Mouse (Mus musculus) hindbrain, embryonic 13.5 days (tissue): ENCODE measurements around the gene Btbd10. TPM values are rescaled to one million over a fixed set of nuclear protein-coding genes. Genes with fewer than 3 reads are reported as not detected.

Experiments
- polyA plus RNA-seq: library from polyadenylated mRNA; unstranded; fragments of >200 nt; fragmentation: Nextera tagmentation; extraction: Ambion mirVana; gene quantifications from 2 replicates; pipeline ENCODE4 v1.2.1, GENCODE M21; 2015

The Btbd10 gene
- polyA plus RNA-seq, 1 experiment from 2014 or later, result 64.2 TPM

Other genes starting within 250 kb of the Btbd10 start
- gene Arntl, start 161.9 kb downstream of the Btbd10 start, polyA plus RNA-seq, result 11.5 and 13.2 TPM in 2 replicates
- gene Pth, start 19.2 kb upstream of the Btbd10 start, polyA plus RNA-seq, result not detected in 2 replicates
- gene Far1, start 144.4 kb upstream of the Btbd10 start, polyA plus RNA-seq, result 67.4 and 69.4 TPM in 2 replicates